9 mouse cellular contexts compared by ENCODE assay signal in the genomic region with DNA sequence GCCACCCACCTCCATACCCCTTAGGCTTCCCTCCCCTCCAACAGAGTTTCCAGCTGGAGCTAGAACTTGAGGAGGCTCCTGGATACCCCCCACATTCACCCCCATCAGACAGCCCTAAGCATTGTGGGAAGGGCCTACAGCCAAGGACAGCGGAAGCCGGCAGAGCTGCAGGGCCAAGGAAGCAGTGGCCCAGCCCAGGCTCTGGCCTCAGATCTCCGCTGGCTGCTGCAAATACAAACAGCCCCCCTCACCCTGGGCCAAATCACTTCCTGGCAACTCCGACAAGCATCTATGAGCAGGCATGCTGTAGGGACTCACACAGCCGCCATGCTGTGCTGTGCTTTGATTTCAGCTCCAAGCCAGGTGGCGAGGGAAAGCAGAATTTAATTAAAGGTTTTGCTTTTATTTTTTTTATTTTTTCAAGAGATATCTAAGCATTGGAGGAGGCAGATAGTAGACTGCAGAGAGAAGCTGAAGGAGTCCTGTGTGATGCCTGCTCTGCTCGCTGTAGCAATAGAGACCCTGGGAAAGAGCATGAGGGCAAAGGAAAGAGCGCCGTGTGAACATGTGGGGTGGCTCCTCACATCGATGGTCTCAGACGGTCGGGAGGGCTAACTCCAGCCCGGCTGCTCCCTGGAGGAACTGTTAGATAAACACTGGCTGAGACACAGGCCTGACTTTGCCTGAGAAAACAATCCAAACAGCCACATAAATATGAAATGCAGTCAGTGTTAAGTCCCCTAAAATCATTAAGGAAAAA.
DNase-seq lines count a peak whose midpoint lies in the region; ATAC-seq and TF ChIP-seq lines count a peak whose summit lies in the region.
"Had no signal": no experiment of that assay in that cellular context is flagged by ENCODE, and none has a peak within 500 bp of the region (broad histone marks: within the 10 kb centered on the region; RNA-seq: fewer than 3 reads in every experiment).

No protein-coding gene starts in this region.

- H3K27me3 ChIP-seq in heart, adult 2 months (ENCODE audit: control insufficient read depth, insufficient read depth, low read length), result no peaks in the 10 kb centered on the region
- H3K27me3 ChIP-seq in liver, embryonic 16.5 days (ENCODE audit: control insufficient read depth, insufficient read depth, low read depth, low read length), result no peaks in the 10 kb centered on the region

- peak overlapping the region; percentile 72 for H3K27ac ChIP-seq in heart, adult 2 months
- no peak overlapping the region for H3K27ac ChIP-seq in liver, embryonic 16.5 days (ENCODE audit: low read length)

- no peaks in the 10 kb centered on the region for H3K9me3 ChIP-seq in liver, embryonic 16.5 days (replicated peaks; ENCODE audit: control insufficient read depth, low read length)

- TF ChIP-seq CTCF in heart, adult 2 months (IDR thresholded peaks at IDR 0.05), result peak; percentile 61

- ATAC-seq in liver, embryonic 16.5 days (ENCODE audit: low read depth), result 0 out of 2 replicates have a peak, but pooled peaks have one; percentile 37

- no peak overlapping the region for H3K9ac ChIP-seq in heart, adult 2 months (ENCODE audit: low read depth, low read length)
- H3K9ac ChIP-seq in liver, embryonic 16.5 days (ENCODE audit: low read depth, low read length), result no peak overlapping the region

- DNase-seq in kidney, adult 11 months, result peak; percentile 63
- no peak for DNase-seq in kidney, adult 18-20 months
- DNase-seq in embryo, embryonic 11 days, result peak; percentile 56
- peak; percentile 80 to 86 for DNase-seq in heart, adult 2 months
- peak; percentile 60 for DNase-seq in kidney, adult 9 months
- peak; percentile 17 to 42 for DNase-seq in right cerebral cortex, adult 2 months (ENCODE audit: low spot score in 2 of 2)
- DNase-seq in thymus, postnatal 36 days, result no peak

- H3K4me3 ChIP-seq in heart, adult 2 months, result no peak overlapping the region
- no peak overlapping the region for H3K4me3 ChIP-seq in liver, embryonic 16.5 days (ENCODE audit: low read depth, low read length)
- H3K4me3 ChIP-seq: erythroblast, embryonic 14.5 days had no signal

- peaks cover 12% of the 10 kb centered on the region for H3K4me1 ChIP-seq in heart, adult 2 months (ENCODE audit: control insufficient read depth, insufficient read depth, low read length)
- no peaks in the 10 kb centered on the region for H3K4me1 ChIP-seq in liver, embryonic 16.5 days (ENCODE audit: control insufficient read depth, low read depth, low read length)

- TF ChIP-seq POLR2A in heart, adult 2 months (IDR thresholded peaks at IDR 0.05; ENCODE audit: insufficient read depth, low read depth, low read length), result no peak

- no peaks in the 10 kb centered on the region for H3K79me2 ChIP-seq in heart, adult 2 months (replicated peaks; ENCODE audit: control insufficient read depth, insufficient read depth, low read length)

- WGBS in heart, adult 2 months, result 28% methylated on average over 13 of the region's 13 CpGs
- WGBS in liver, embryonic 16.5 days (ENCODE audit: insufficient replicate concordance), result 53% methylated on average over 13 of the region's 13 CpGs

- no peak overlapping the region for H3K4me2 ChIP-seq in liver, embryonic 16.5 days (ENCODE audit: low read depth, low read length)

- no peak for TF ChIP-seq EP300 in heart, adult 2 months (IDR thresholded peaks at IDR 0.05; ENCODE audit: insufficient read depth, low read depth, low read length)

- peaks cover 17% of the 10 kb centered on the region for H3K36me3 ChIP-seq in heart, adult 2 months (ENCODE audit: control insufficient read depth, insufficient read depth, low read length)
- no peaks in the 10 kb centered on the region for H3K36me3 ChIP-seq in liver, embryonic 16.5 days (ENCODE audit: control insufficient read depth, insufficient read depth)

- intact Hi-C loops in heart, adult 2 months (cut with DNase I), result no loop called here

Comparison
In these comparisons a context has a peak if more than half of its experiments do, and no peak if none do; other contexts are left out.
1. DNase-seq: peak in kidney, adult 11 months (single experiment), embryo, embryonic 11 days (single experiment), heart, adult 2 months (2 of 2), kidney, adult 9 months (single experiment) and right cerebral cortex, adult 2 months (2 of 2); none in kidney, adult 18-20 months (single experiment) and thymus, postnatal 36 days (0 of 2).